ENCODE assay signal across 7 mouse cellular contexts in the genomic region with DNA sequence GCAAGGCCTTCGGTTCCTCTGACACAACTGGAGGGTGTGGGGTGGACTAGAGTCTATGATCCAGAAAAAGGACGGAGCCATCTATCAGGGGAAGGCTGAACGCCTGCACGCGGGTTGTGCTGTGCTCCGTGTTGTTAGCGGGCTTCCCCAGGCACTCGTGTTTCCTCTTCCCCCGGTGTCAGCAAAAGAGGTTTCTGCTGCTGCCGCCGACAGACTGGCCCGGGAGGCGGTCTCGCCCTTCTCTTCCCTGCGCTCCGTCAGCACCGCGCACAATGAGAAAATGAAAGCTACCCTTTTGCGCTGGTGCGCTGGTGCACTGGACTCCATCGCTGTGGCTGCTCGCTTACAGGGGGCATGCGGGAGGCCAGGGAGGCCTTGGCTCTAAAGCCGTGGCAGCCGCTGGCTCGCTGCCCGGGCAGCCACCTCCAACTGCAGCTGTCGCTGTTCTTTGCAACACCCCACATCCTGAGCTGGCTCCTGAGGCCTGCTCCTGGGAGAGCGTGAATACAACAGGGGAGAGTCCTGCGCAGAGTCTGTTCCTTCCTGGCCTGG. TPM values are rescaled to one million over a fixed set of nuclear protein-coding genes. Genes with fewer than 3 reads are reported as not detected.
DNase-seq lines count a peak whose midpoint lies in the region; ATAC-seq and TF ChIP-seq lines count a peak whose summit lies in the region.

No protein-coding gene starts in this region.

- H3K4me2 ChIP-seq in hindbrain, embryonic 15.5 days: peak overlapping the region; percentile 61

- peak; percentile 90 for ATAC-seq in hindbrain, embryonic 15.5 days (ENCODE audit: low FRiP score, low read depth)

- H3K9me3 ChIP-seq in hindbrain, embryonic 15.5 days: no peaks in the 10 kb centered on the region
- H3K9me3 ChIP-seq in midbrain, embryonic 10.5 days (replicated peaks): peaks cover 1% of the 10 kb centered on the region; the same call in 1 of the 2 replicates

- intact Hi-C loops in gastrocnemius, adult 2 months (cut with DNase I): loop anchor here (1.0 kb wide), 1 partner anchor 25 kb away; no protein-coding TSS in a partner anchor
- intact Hi-C loops in left cerebral cortex, postnatal 4 days (cut with DNase I): no loop called here

- 1% methylated on average over 30 of the region's 30 CpGs for WGBS in hindbrain, embryonic 15.5 days
- 7% methylated on average over 30 of the region's 30 CpGs for WGBS in midbrain, embryonic 10.5 days

- H3K36me3 ChIP-seq in hindbrain, embryonic 15.5 days: no peaks in the 10 kb centered on the region
- no peaks in the 10 kb centered on the region for H3K36me3 ChIP-seq in midbrain, embryonic 10.5 days

- H3K4me3 ChIP-seq in gastrocnemius, adult 2 months: peak overlapping the region; percentile 75
- peak overlapping the region; percentile 32 for H3K4me3 ChIP-seq in hindbrain, embryonic 15.5 days
- peak overlapping the region; percentile 53 for H3K4me3 ChIP-seq in midbrain, embryonic 10.5 days

- DNase-seq in T-cell, adult 2 months (ENCODE audit: low spot score): peak; percentile 73
- DNase-seq in cerebellum, postnatal 14 days: peak; percentile 65 to 71
- DNase-seq in gastrocnemius, adult 2 months: peak; percentile 90
- DNase-seq in left cerebral cortex, postnatal 4 days: peak; percentile 86
- DNase-seq in midbrain, embryonic 10.5 days (ENCODE audit: low spot score): peak; percentile 65
- DNase-seq in right cerebral cortex, postnatal 25 days: peak; percentile 57

- no peak for TF ChIP-seq CTCF in gastrocnemius, adult 2 months (IDR thresholded peaks at IDR 0.05)

- peak overlapping the region; percentile 98 for H3K27ac ChIP-seq in gastrocnemius, adult 2 months
- H3K27ac ChIP-seq in hindbrain, embryonic 15.5 days (replicated peaks): peak overlapping the region; percentile 78
- H3K27ac ChIP-seq in midbrain, embryonic 10.5 days (replicated peaks): peak overlapping the region; percentile 89

- H3K27me3 ChIP-seq in hindbrain, embryonic 15.5 days: no peaks in the 10 kb centered on the region
- H3K27me3 ChIP-seq in midbrain, embryonic 10.5 days (ENCODE audit: low read depth, poor library complexity, severe bottlenecking): peaks cover 22% of the 10 kb centered on the region

- peaks cover 17% of the 10 kb centered on the region for H3K4me1 ChIP-seq in hindbrain, embryonic 15.5 days (replicated peaks)
- H3K4me1 ChIP-seq in midbrain, embryonic 10.5 days: peaks cover 21% of the 10 kb centered on the region

- H3K9ac ChIP-seq in hindbrain, embryonic 15.5 days: peak overlapping the region; percentile 43

RNA-seq across cellular contexts. Expression of a gene that starts 36.3 kb away (rescaled TPM):
- 1 to 10 TPM; 2.8 to 5.1 TPM for total RNA-seq in gastrocnemius, adult 2 months (2021)
- polyA plus RNA-seq in hindbrain, embryonic 15.5 days (2015; fragmentation: Nextera tagmentation; extraction: Ambion mirVana): 2.1 and 4.3 TPM in 2 replicates
- total RNA-seq in left cerebral cortex, postnatal 4 days (2021): 10 to 100 TPM in 1 of 2 experiments, 1 to 10 TPM in 1; 9.4 to 16.6 TPM
- polyA plus RNA-seq in midbrain, embryonic 10.5 days (2016; fragmentation: Nextera tagmentation; extraction: Ambion mirVana): 2.0 TPM in 1 of 2 replicates, not detected in the other

Comparison
In these comparisons a context has a peak if more than half of its experiments do, and no peak if none do; other contexts are left out.
1. Peak in every context shown above with its lines: DNase-seq, ATAC-seq, H3K4me3 ChIP-seq and H3K27ac ChIP-seq.